Mouse (Mus musculus): Measurements from ENCODE around the gene Gas6.
A peak's percentile ranks its signal among the peaks of the same experiment; 100 is the strongest.

The Gas6 gene

GRCm38 (mm10) chr8:13504894-13505674, 10.8 kb upstream of the Gas6 start:
- no peak for DNase-seq (ENCODE audit: low spot score)

- DNase-seq (ENCODE audit: low spot score) = no peak
Measured at GRCm38 (mm10) chr8:13503936-13504606, 9.8 kb upstream of the Gas6 start.

GRCm38 (mm10) chr8:13501221-13501620, 6.9 kb upstream of the Gas6 start:
- DNase-seq (ENCODE audit: low spot score) = no peak

- no peak for DNase-seq (ENCODE audit: low spot score)
Measured at GRCm38 (mm10) chr8:13493011-13493410, 1.3 kb downstream of the Gas6 start.

- no peak for DNase-seq (ENCODE audit: low spot score)
Measured at GRCm38 (mm10) chr8:13492198-13492995, 1.9 kb downstream of the Gas6 start.

- DNase-seq (ENCODE audit: low spot score) = no peak
Measured at GRCm38 (mm10) chr8:13491491-13492010, 2.7 kb downstream of the Gas6 start.

- DNase-seq (ENCODE audit: low spot score) = no peak
Measured at GRCm38 (mm10) chr8:13489986-13490910, 4.0 kb downstream of the Gas6 start.

- no peak for DNase-seq (ENCODE audit: low spot score)
Measured at GRCm38 (mm10) chr8:13489351-13489750, 4.9 kb downstream of the Gas6 start.

- no peak for DNase-seq (ENCODE audit: low spot score)
Measured at GRCm38 (mm10) chr8:13483191-13483590, 11.1 kb downstream of the Gas6 start.

- no peak for DNase-seq (ENCODE audit: low spot score)
Measured at GRCm38 (mm10) chr8:13482101-13482801, 12.0 kb downstream of the Gas6 start.

- no peak for DNase-seq (ENCODE audit: low spot score)
Measured at GRCm38 (mm10) chr8:13481596-13481995, 12.7 kb downstream of the Gas6 start.

- no peak for DNase-seq (ENCODE audit: low spot score)
Measured at GRCm38 (mm10) chr8:13481089-13481554, 13.2 kb downstream of the Gas6 start.

- DNase-seq (ENCODE audit: low spot score) = no peak
Measured at GRCm38 (mm10) chr8:13475892-13476291, 18.4 kb downstream of the Gas6 start.

- no peak for DNase-seq (ENCODE audit: low spot score)
Measured at GRCm38 (mm10) chr8:13472284-13472683, 22.0 kb downstream of the Gas6 start.

GRCm38 (mm10) chr8:13471484-13471883, 22.8 kb downstream of the Gas6 start:
- DNase-seq (ENCODE audit: low spot score) = no peak

- no peak for DNase-seq (ENCODE audit: low spot score)
Measured at GRCm38 (mm10) chr8:13468737-13469136, 25.6 kb downstream of the Gas6 start.

- no peak for DNase-seq (ENCODE audit: low spot score)
Measured at GRCm38 (mm10) chr8:13466989-13467388, 27.3 kb downstream of the Gas6 start.

GRCm38 (mm10) chr8:13465324-13465723, 29.0 kb downstream of the Gas6 start:
- DNase-seq (ENCODE audit: low spot score) = no peak

GRCm38 (mm10) chr8:13462392-13462791, 31.9 kb downstream of the Gas6 start:
- DNase-seq (ENCODE audit: low spot score) = no peak

- peak; percentile 20 for DNase-seq (ENCODE audit: low spot score)
Measured at GRCm38 (mm10) chr8:13461843-13462242, 32.4 kb downstream of the Gas6 start.

Measured in T-cell, adult 2 months (primary cell).